Mouse (Mus musculus): ENCODE measurements at regions not wholly inside any gene's neighbourhood (a gene's known extent, or its start where the extent isn't known, plus 50 kb on each side); places are given as distances from the start of the nearest gene placed in this dataset.

DNA sequence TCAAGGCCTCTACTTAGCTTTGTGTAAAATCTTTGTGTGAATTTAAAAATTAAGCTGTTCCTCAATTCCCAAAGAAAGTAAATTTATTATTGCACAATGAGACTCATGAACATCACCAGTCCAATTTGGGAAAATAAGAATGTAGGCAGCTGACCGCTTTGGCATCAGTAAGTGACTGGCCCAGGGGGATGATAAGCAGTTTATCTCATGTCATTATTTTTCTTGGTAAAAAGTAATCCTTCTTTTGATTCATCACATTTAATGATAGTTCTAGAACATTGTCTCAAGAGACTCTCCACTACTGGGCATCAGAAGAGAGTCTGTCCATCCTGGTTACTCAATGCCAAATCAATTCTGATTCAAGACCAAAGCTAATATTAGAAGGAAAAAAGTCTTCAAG lies 203.6 kb downstream of the Ibtk start:
- no peak for TF ChIP-seq GATA1 (IDR thresholded peaks at IDR 0.05; ENCODE audit: borderline replicate concordance, low read length)
- TF ChIP-seq FLI1 (IDR thresholded peaks at IDR 0.05; ENCODE audit: low read length), result no peak

All from megakaryocyte, embryonic 14.5 days (primary cell).